Mouse (Mus musculus) erythroblast, embryonic 14.5 days (primary cell): ENCODE measurements around the gene Obsl1.

Experiments
- GATA1 ChIP-seq: IDR thresholded peaks from 2 replicates; pipeline ENCODE4 v1.6.1; 2012; ENCODE audit warnings: low read length, inconsistent platforms, mixed read lengths
- TAL1 ChIP-seq: IDR thresholded peaks from 3 replicates; pipeline ENCODE4 v1.6.1; 2012; ENCODE audit warnings: low read length, inconsistent platforms, mixed read lengths

DNA sequence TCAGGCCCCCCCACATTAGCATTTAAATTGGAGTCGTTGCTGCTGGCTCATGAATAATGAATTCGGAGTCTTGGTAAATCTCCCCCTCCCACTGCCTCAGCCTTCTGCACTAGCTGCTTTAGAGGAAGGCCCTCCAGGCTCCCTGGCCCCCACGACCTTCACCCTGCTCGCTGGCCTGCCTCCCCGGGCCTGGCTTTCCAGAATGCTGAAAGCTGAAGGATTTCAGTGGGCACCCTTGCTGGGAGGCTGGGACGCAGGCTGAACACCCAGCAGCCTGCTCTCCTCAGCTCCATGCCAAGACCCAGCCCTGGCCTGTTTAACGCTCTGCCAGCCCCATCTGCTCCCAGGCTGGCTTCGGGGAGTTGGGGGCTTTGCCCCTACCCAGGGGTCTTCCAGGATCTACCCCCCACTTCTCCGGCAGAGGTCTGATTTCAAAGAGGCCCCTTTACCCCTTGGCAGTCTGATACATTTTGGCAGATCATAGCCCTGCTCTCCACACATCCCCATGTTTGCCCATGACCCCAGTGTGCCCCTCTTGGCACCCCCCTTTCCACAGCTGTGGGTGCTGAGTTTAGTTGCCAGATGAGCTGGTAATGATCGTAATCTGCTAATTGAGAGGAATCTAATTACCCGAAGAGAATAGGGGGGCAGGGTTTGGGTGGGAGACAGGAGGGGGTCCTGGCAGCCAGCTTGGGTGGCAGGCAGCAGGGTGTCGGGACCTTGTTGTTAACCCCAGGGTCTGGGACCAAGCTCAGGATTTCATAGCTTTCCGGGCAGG is 62.8 kb downstream of the Obsl1 start:
- TF ChIP-seq GATA1: no peak
- TF ChIP-seq TAL1: no peak
